Comparison of ENCODE assay signal across 8 mouse cellular contexts in the genomic region with DNA sequence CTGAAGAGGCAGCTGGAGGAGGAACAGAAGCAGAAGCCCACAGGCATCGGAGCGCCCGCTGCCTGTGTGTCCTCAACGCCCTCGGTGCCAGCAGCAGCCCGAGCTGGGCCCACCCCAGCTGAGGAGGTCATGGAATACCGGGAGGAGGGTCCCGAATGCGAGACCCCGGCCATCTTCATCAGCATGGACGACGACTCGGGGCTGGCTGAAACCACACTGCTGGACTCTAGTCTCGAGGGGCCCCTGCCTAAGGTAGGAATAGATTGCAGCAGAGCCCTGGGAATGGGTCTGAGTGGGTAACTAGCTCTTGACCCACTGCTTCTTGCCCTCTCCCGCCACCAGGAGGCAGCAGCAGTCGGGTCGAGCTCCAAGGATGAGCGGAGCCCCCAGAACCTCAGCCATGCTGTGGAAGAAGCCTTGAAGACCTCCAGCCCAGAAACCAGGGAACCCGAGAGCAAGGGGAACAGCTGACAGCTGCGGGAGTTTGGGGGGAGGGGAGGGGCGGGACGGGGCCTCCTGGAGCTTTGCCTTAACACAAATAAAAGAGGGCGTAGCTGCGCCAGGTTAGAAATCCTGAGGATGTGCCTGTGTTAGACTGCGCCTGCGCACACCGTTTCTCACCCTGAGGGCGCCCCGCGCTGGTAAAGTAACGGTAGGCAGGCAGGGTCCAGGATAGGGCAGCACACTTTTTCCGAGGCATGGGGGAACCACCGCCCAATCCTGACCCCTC. TPM values are rescaled to one million over a fixed set of nuclear protein-coding genes. Genes with fewer than 3 reads are reported as not detected.
DNase-seq lines count a peak whose midpoint lies in the region; ATAC-seq and TF ChIP-seq lines count a peak whose summit lies in the region.

Gene Rsph6a, plus strand, starts transcription at position 644 of the 730 bp plus-strand sequence.

- WGBS in heart, embryonic 15.5 days: 32% methylated on average over 33 of the region's 33 CpGs
- WGBS in limb, embryonic 13.5 days: 28% methylated on average over 33 of the region's 33 CpGs
- whole genome bisulfite sequencing in neural tube, embryonic 15.5 days: 28% methylated on average over 33 of the region's 33 CpGs

- H3K4me2 ChIP-seq in CH12.LX (ENCODE audit: insufficient read depth, low read depth, poor library complexity, severe bottlenecking): no peak within 1 kb of the TSS
- H3K4me2 ChIP-seq in heart, embryonic 15.5 days: peak within 1 kb of the TSS; percentile 14
- H3K4me2 ChIP-seq in limb, embryonic 13.5 days (replicated peaks): peak within 1 kb of the TSS; percentile 53
- H3K4me2 ChIP-seq in neural tube, embryonic 15.5 days: peak within 1 kb of the TSS; percentile 58

- peak in 1 of 2 experiments; percentile 55; a peak in 2 of 4 replicates for TF ChIP-seq CTCF in CH12.LX (conservative IDR thresholded peaks at IDR 0.05 in 1 of 2, IDR thresholded peaks at IDR 0.05 in 1 of 2; ENCODE audit: low read depth in 2 of 2, low read length in 2 of 2)

- no peaks in the 10 kb centered on the region for H3K27me3 ChIP-seq in CH12.LX (replicated peaks)
- no peaks in the 10 kb centered on the region for H3K27me3 ChIP-seq in heart, embryonic 15.5 days
- H3K27me3 ChIP-seq in limb, embryonic 13.5 days: no peaks in the 10 kb centered on the region
- no peaks in the 10 kb centered on the region for H3K27me3 ChIP-seq in neural tube, embryonic 15.5 days (replicated peaks)

- no peaks in the 10 kb centered on the region for H3K9me3 ChIP-seq in CH12.LX (replicated peaks; ENCODE audit: low read length)
- no peaks in the 10 kb centered on the region for H3K9me3 ChIP-seq in heart, embryonic 15.5 days (replicated peaks)
- H3K9me3 ChIP-seq in limb, embryonic 13.5 days: no peaks in the 10 kb centered on the region
- no peaks in the 10 kb centered on the region for H3K9me3 ChIP-seq in neural tube, embryonic 15.5 days (replicated peaks)

- peak; percentile 66 for DNase-seq in gastrocnemius, postnatal 10 days
- DNase-seq in gastrocnemius, adult 18-20 months (ENCODE audit: low spot score): no peak
- DNase-seq in CH12.LX (ENCODE audit: extremely low read depth): peak; percentile 12
- DNase-seq in cerebellum, postnatal 36 days: peak; percentile 29 to 50
- DNase-seq in left cerebral cortex, adult 8-10 months (ENCODE audit: low spot score in 2 of 2): no peak

- in situ Hi-C loops in CH12.LX (cut with MboI; ENCODE audit: low pct_ligation_motif_present, low pct_unique_long_range_greater_than_20kb, low sequenced_read_pairs): no loop called here

- peaks cover 0 to 12% of the 10 kb centered on the region in 2 experiments; a peak in 1 of 4 replicates for H3K4me1 ChIP-seq in CH12.LX (ENCODE audit: control insufficient read depth in 1 of 2, insufficient read depth in 2 of 2)
- H3K4me1 ChIP-seq in heart, embryonic 15.5 days (replicated peaks): peaks cover 10% of the 10 kb centered on the region; the same call in 1 of the 2 replicates
- H3K4me1 ChIP-seq in limb, embryonic 13.5 days: peaks cover 11% of the 10 kb centered on the region
- peaks cover 15% of the 10 kb centered on the region for H3K4me1 ChIP-seq in neural tube, embryonic 15.5 days

- H3K9ac ChIP-seq in CH12.LX (ENCODE audit: insufficient read depth, low read depth): no peak within 1 kb of the TSS
- H3K9ac ChIP-seq in heart, embryonic 15.5 days: no peak within 1 kb of the TSS
- H3K9ac ChIP-seq in limb, embryonic 13.5 days: peak within 1 kb of the TSS; percentile 43; the same call in 1 of the 2 replicates
- H3K9ac ChIP-seq in neural tube, embryonic 15.5 days (replicated peaks): peak within 1 kb of the TSS; percentile 28; the same call in 1 of the 2 replicates

- H3K27ac ChIP-seq in CH12.LX (ENCODE audit: insufficient read depth, low read depth): no peak within 1 kb of the TSS
- no peak within 1 kb of the TSS for H3K27ac ChIP-seq in heart, embryonic 15.5 days
- H3K27ac ChIP-seq in limb, embryonic 13.5 days: no peak within 1 kb of the TSS; the same call in 1 of the 2 replicates
- H3K27ac ChIP-seq in neural tube, embryonic 15.5 days (replicated peaks): 0 out of 2 replicates have a peak within 1 kb of the TSS, but pooled peaks have one; percentile 28

- dilution Hi-C loops in CH12.LX (cut with MboI; ENCODE audit: extremely low pct_ligation_motif_present, extremely low pct_unique_long_range_greater_than_20kb, low sequenced_read_pairs): no loop called here

- H3K36me3 ChIP-seq in CH12.LX (replicated peaks in 1 of 2; ENCODE audit: control insufficient read depth in 1 of 2, insufficient read depth in 1 of 2, low read length in 1 of 2): peaks cover 63 to 93% of the 10 kb centered on the region in 2 experiments
- H3K36me3 ChIP-seq in heart, embryonic 15.5 days: peaks cover 27% of the 10 kb centered on the region
- H3K36me3 ChIP-seq in limb, embryonic 13.5 days: peaks cover 62% of the 10 kb centered on the region
- peaks cover 37% of the 10 kb centered on the region for H3K36me3 ChIP-seq in neural tube, embryonic 15.5 days

- no peak within 1 kb of the TSS for H3K4me3 ChIP-seq in CH12.LX (replicated peaks in 1 of 3; ENCODE audit: low read depth in 2 of 3, low read length in 2 of 3, poor library complexity in 1 of 3)
- H3K4me3 ChIP-seq in heart, embryonic 15.5 days: no peak within 1 kb of the TSS
- peak within 1 kb of the TSS; percentile 7 for H3K4me3 ChIP-seq in limb, embryonic 13.5 days
- peak within 1 kb of the TSS; percentile 26 for H3K4me3 ChIP-seq in neural tube, embryonic 15.5 days (replicated peaks)

- TF ChIP-seq POLR2A in CH12.LX (IDR thresholded peaks at IDR 0.05; ENCODE audit: low read depth, low read length): no peak

- H3K79me2 ChIP-seq in CH12.LX (replicated peaks; ENCODE audit: control insufficient read depth, extremely low read depth, insufficient read depth, poor library complexity, severe bottlenecking): no peaks in the 10 kb centered on the region

- no peak; the same call in none of the 2 replicates for TF ChIP-seq RAD21 in CH12.LX (IDR thresholded peaks at IDR 0.05; ENCODE audit: low read depth, low read length)

- TF ChIP-seq EP300 in CH12.LX (IDR thresholded peaks at IDR 0.05; ENCODE audit: low read length): no peak

- ATAC-seq in heart, embryonic 15.5 days (replicated peaks; ENCODE audit: insufficient number of reproducible peaks, insufficient read depth, low FRiP score, low read depth): no peak; the same call in 1 of the 2 replicates
- ATAC-seq in limb, embryonic 13.5 days (ENCODE audit: low FRiP score, low read depth): peak; percentile 37
- peak; percentile 80 for ATAC-seq in neural tube, embryonic 15.5 days (ENCODE audit: low FRiP score)

TF ChIP-seq in CH12.LX, 34 proteins besides CTCF, POLR2A, EP300 and RAD21:
- TF ChIP-seq SMC3 (IDR thresholded peaks at IDR 0.05; ENCODE audit: low read depth, low read length): peak; percentile 39
- TF ChIP-seq SIN3A (IDR thresholded peaks at IDR 0.05; ENCODE audit: low read length): no peak

RNA-seq across cellular contexts. Expression of gene Rsph6a, which starts in this region (rescaled TPM):
- not detected for total RNA-seq in gastrocnemius, postnatal 10 days (2021)
- total RNA-seq in gastrocnemius, adult 18-20 months (2021): not detected
- total RNA-seq in CH12.LX (2012; rRNA removed) (0.17 and 0.25 TPM in 2 replicates), CH12.LX (2014; rRNA removed) (not detected in 2 replicates)
- not detected in 2 replicates for polyA plus RNA-seq in CH12.LX (2012; ENCODE audit: insufficient read length, low read depth)
- polyA plus RNA-seq in heart, embryonic 15.5 days (2015; fragmentation: Nextera tagmentation; extraction: Ambion mirVana): not detected in 2 replicates
- polyA plus RNA-seq in limb, embryonic 13.5 days (2015; fragmentation: Nextera tagmentation; extraction: Ambion mirVana): not detected in 2 replicates
- polyA plus RNA-seq in neural tube, embryonic 15.5 days (2015; fragmentation: Nextera tagmentation; extraction: Ambion mirVana): 0.24 TPM in 1 of 2 replicates, not detected in the other
- under 1 TPM in 3 of 4 experiments, not detected in 1; 0.24 to 0.79 (median 0.32) TPM for total RNA-seq in left cerebral cortex, adult 8-10 months (2022)

Comparison
In these comparisons a context has a peak if more than half of its experiments do, and no peak if none do; other contexts are left out.
1. Peak in DNase-seq in gastrocnemius, postnatal 10 days; RNA of the gene not detected or under 1 TPM.
2. Peak in DNase-seq in CH12.LX; RNA of the gene not detected or under 1 TPM.
3. Peak in ATAC-seq, H3K4me3 ChIP-seq, H3K9ac ChIP-seq and H3K4me2 ChIP-seq in limb, embryonic 13.5 days; RNA of the gene not detected or under 1 TPM.
4. Peak in ATAC-seq, H3K4me3 ChIP-seq, H3K27ac ChIP-seq, H3K9ac ChIP-seq and H3K4me2 ChIP-seq in neural tube, embryonic 15.5 days; RNA of the gene not detected or under 1 TPM.
5. DNase-seq: peak in cerebellum, postnatal 36 days (2 of 2); none in gastrocnemius, adult 18-20 months (single experiment) and left cerebral cortex, adult 8-10 months (0 of 2).